Mouse (Mus musculus) left cerebral cortex, postnatal 4 days (tissue): ENCODE measurements around the gene Gm10961. TPM values are rescaled to one million over a fixed set of nuclear protein-coding genes. Genes with fewer than 3 reads are reported as not detected.

Experiments used
- DNase-seq: peaks from one replicate; pipeline ENCODE4 v3.0.0-alpha.2; 2022
- intact Hi-C: fragments of 180-260 bp; cut with DNase I; formaldehyde crosslinking; loops from one replicate; pipeline ENCODE4 v1.15.1; 2025
- total RNA-seq, 2 experiments: library from RNA; stranded (reverse); gene quantifications; 2 replicates each; pipeline ENCODE4 v1.2.3; 2021

Gm10961 gene
- total RNA-seq: not detected

- intact Hi-C loops: no loop called here
- peak; percentile 77 for DNase-seq
Observed at GRCm38 (mm10) chr3:107630682-107631522, at the start of gene Gm10961. Gene Gm10961 (plus strand): TSS chr3:107631322.

DNA sequence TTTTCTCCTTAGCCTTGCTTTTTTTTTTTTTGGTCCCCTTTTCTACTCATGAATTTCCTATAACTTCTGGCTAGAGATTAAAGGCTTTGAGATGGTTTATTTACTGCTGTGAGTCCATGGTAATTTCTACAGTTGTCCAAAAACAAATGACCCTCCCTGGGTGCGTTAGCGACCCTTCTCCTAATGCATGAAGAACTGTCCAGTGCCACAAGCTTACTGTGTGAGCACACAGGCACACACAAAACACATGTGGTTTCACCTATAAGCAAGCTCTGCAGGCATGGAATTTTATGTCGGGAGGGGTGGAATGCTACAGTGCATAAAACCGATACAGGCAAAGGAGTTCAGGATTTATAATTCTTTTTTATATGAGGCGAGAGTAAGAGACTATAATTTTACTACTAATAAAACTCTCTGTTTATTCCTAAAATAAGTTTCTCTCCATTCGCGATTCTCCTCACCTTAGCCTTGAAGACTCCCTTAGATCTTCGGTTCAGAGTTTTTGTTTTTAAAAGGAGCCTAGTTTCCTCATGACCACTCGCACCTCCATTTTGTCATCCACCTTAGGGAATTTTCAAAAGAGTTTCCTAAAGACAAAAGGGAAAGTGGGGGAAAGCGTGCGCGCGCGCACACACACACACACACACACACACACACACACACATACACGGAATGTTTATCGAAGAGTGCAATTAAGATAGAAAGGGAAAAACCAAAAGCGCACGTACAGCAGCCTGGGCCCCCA, 48.8 kb upstream of the Gm10961 start:
- no peak for DNase-seq
- intact Hi-C loops: no loop called here

DNA sequence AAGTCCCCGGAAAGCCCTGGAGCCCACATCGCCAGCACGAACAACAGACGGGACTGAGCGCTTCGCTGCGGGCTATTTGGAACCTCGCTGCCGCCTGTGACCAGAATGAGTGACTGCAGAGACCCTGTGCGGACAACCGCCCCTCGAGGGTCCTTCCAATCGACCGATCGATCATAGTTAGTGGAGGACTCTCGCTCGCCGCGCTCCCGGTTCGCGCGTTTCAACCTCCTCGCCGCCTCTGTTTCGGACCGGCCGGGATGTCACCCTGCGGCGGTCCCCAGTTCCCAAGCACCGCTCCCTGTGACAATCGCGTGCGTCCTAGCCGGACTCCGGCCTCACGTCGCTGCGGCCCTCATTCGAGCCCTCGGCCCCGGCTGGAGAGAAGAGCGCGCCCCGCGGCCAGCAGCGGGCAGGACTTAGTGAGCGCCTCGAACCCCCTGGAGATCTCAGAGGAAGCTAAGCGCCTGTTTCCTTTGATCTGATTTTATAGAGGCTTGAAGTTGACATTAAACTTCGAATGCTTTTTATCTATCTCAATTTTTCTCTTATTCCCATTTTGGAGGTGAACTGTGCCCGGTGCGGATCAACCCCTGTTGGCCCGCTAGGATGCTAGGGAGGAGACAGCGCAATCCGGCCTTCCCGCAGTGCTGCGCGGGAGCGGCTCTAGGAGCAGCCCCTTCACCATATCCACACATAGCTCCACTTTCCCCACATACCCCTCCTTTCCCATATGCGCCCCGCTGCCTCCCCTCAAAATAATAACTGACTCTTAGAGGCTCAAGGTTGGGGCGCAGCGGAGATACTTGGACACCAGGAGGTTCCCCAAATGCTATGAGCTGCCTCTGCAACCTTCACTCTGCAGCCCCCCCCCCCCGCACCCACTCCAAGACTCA, 48.0 kb upstream of the Gm10961 start:
- intact Hi-C loops: no loop called here
- DNase-seq: no peak

GRCm38 (mm10) chr3:107583893-107584292, 47.2 kb upstream of the Gm10961 start:
- DNase-seq: no peak
- intact Hi-C loops: no loop called here

DNA sequence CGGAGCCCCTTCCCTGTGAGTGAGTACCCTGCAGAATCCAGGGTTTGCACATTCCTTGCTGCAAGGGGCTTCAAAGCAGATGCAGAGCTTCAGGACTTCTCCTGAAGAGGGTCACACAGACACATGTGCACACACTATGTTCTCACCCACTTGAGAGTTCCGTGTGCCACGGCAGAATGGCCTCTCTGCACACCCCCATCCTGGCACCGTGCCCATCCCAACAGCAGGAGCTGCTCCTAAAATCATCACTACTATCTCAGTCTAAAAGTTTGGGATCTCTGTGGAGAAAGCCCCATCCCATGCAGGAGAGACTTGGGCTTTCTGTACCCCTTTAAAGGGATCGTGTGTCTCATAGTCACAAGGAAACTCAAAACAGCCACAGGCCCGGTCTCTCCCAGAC, 44.6 kb upstream of the Gm10961 start:
- DNase-seq: peak; percentile 34
- intact Hi-C loops: no loop called here

- intact Hi-C loops: no loop called here
- no peak for DNase-seq
Observed at GRCm38 (mm10) chr3:107591612-107592011, 39.5 kb upstream of the Gm10961 start.

DNA sequence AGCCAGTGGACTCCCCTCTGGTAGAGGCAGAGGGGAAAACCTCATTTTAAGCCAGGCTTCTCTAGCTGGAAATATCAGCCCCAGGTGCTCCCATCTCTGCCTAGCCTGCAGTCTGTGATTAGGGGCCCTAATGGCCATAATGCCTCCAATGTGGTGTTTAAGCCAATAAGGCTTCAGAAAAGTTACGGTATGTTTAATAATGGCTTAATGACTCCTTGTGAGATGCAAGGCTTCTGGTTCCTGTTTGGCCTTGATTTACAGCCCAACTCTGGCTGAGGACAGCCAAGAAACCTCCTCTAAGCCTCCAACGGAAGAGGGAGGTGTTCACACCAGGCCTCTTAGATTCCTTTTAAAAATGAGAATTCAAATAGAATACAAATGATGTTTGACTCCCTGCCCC, 37.5 kb upstream of the Gm10961 start:
- DNase-seq: no peak
- intact Hi-C loops: no loop called here

DNA sequence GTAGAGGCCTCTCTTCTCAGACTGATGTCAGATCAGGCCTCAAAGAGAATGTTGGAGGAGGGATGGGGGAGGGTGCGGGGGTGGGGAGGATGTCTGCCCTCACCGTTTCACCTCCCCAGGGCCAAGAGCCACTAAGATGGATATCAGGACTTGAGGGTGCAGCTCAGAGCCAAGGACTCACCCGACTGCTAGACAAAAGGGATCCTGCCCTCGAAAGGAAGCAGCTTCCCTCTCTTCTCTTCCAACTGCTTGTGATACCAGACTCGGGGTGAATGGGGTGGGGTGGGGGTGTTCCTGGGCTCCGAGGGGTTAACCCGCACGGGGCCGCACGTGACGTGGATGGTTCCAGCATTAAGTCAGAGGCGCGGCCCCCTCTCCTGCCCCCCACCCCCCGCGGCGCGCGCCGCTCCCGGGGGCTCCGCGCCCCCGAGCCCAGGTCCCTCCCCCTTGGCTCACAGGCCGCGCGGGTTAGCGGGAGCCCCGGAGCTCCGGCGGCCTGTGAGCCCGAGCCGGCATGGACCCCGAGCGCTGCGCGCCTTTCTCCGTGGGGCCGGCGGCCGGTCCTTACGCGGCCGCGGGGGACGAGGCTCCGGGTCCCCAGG, 36.4 kb upstream of the Gm10961 start, which contains the start of gene Alx3:
Gene Alx3, plus strand, starts transcription at position 370 of the 602 bp plus-strand sequence.
- intact Hi-C loops: no loop called here

GRCm38 (mm10) chr3:107595264-107595937, 35.7 kb upstream of the Gm10961 start:
- intact Hi-C loops: no loop called here
- DNase-seq: no peak

More for the DNA sequence above, 36.4 kb upstream of the Gm10961 start, which contains the start of gene Alx3:
- DNase-seq: no peak

DNA sequence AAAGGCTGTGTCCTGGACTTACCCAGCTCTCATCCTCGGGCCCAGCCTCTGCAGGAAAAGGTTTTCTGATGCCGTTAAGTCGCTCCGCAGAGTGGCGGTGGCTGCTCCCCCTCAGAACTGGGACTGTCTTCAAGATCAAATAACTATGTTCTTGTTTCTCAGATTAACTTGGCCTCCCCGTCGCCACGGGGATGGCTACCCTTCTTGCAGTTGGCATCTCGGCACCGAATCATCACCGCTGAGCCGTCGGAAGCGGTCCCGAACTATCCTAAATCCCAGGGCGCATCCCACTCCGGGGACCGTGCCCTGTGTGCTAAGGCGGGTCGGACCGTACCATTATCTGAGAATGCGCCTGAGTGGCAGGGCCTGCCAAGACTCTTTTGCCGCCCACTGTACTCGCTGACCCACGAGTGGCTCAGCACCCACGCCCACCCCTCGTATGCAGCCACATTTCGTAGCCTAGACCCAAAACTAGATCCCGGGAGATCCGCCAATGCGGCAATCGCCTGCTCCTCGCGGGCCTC, 35.1 kb upstream of the Gm10961 start:
- no peak for DNase-seq
- intact Hi-C loops: no loop called here

DNA sequence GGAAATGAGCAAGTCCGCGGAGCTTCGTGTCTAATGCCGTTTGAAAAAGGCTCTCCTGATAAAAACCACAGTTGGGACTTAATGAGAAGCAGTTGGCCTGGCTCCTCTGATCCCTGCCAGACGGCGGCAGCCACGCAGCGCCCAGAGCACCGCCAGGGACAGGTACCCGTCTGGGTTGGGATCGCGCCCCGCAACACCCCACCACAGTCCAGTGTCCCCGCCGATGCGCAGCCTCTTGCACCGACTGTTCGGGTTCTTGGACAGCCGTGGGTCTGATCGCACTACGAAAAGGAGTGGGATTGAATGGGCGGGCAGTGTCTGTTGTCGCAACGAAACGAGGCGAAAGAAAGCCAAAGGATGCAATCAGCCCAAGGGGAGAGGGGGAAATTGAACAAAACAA, 34.6 kb upstream of the Gm10961 start:
- intact Hi-C loops: no loop called here
- peak; percentile 28 for DNase-seq

- DNase-seq: no peak
- intact Hi-C loops: no loop called here
Observed at GRCm38 (mm10) chr3:107597134-107597533, 34.0 kb upstream of the Gm10961 start.

GRCm38 (mm10) chr3:107597586-107598389, 33.3 kb upstream of the Gm10961 start:
- DNase-seq: no peak
- intact Hi-C loops: no loop called here

DNA sequence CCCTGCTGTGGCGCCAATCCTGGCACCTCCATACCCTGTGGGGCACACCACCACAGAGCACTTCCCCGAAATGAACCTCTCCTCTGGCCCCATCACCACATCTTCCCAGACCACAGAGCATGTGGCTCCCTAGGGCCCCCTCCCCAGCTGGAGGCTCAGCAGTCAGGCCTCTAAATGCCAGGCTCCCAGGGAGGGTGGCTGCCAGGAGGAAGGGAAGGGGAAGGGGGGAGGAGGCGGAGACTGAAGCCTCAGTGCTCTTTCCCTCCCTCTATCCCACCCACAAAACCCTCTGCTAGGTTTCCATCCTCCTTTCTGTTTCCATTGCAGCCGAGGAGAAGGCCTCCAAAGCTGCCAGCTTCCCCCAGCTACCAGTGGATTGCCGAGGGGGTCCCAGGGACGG, 31.0 kb upstream of the Gm10961 start:
- intact Hi-C loops: no loop called here
- DNase-seq: no peak

- peak; percentile 64 for DNase-seq
Observed at GRCm38 (mm10) chr3:107605304-107605703, 25.8 kb upstream of the Gm10961 start.

DNA sequence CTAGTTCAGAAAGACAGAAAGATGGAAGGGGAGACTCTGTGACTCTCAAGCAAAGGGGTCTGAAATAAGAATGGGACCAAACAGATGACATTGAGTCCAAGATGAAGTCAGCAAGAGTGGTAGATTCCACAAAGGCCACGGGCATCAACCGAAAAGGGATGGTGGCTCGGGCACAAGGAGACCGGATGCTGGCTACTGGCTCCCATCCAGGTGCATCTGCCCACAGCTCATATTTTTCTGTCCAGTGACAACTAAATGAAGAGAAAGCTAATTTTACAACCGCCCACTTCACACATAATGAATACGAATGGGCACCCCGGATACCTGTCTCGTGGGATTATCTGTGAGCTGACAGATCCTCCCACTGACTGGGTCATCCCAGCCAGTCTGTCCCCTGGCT, 23.9 kb upstream of the Gm10961 start:
- intact Hi-C loops: no loop called here
- no peak for DNase-seq

More at GRCm38 (mm10) chr3:107605304-107605703, 25.8 kb upstream of the Gm10961 start:
- intact Hi-C loops: no loop called here

DNA sequence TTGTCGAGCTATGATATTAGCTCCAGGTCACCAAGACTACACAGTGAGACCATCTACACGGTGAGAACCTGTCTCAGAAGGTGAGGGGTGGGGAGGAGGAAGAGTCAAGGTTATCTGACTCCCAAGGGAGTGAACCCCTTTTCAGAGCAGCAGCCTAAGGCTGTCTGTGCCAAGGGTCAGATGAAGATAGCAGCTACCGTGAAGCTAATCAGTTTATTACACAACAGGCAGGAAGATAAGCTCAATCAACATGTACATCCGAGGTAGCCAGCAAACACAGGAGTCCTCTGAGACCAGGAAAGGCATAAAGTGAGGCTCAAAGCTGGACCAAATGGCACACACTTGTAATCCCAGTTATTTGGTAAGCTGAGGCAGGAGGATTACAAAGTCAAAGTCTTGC, 22.3 kb upstream of the Gm10961 start:
- DNase-seq: no peak
- intact Hi-C loops: no loop called here

DNA sequence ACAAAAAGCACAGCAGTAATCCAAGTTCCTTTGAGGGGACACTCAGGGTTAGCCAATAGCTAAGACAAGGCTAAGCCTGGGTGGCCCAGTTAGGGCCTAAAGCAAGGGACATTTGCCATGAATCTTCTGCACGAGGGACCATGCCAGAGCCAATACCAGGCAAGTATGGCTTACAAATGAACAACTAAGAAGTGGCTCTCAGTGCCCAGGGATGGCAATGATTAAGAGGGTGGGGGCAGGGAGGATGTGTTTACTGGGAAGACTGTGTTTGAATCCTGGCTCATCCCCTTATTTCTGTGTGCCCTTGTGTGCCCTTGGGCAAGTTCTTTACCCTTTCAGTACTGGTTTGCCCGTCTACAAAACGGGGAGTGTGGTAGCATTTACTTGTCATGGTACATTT, 21.7 kb upstream of the Gm10961 start:
- intact Hi-C loops: no loop called here
- DNase-seq: no peak

- DNase-seq: no peak
- intact Hi-C loops: no loop called here
Observed at GRCm38 (mm10) chr3:107611394-107611793, 19.7 kb upstream of the Gm10961 start.
